Mouse (Mus musculus) right cerebral cortex, postnatal 36 days (tissue): ENCODE data around the gene Prkn.

Experiments used
- DNase-seq, 2 experiments: peaks; one replicate each; pipeline ENCODE4 v3.0.0; 2022; ENCODE audit warnings: low spot score in 2 of 2, mixed read lengths in 1 of 2

The Prkn gene

DNA sequence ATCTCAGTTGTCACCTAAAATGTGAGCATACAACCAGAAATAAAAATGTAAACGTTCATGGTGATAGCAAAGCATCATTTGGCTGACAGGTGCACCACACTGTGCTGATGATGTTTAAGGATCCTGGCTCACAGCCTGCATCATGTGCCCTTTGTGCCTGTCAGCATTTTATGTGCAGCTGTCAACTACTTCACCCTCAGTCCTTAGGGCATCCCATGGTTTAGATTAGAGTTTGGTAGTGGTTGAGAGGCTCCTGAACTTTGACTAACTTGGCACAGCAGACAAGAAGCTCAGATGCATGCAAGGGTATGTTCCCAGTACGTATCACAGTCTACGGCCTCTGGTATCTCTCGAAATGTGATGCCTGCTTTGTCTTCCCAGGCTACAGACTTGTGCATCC, 803.8 kb downstream of the Prkn start:
- DNase-seq: no peak

DNA sequence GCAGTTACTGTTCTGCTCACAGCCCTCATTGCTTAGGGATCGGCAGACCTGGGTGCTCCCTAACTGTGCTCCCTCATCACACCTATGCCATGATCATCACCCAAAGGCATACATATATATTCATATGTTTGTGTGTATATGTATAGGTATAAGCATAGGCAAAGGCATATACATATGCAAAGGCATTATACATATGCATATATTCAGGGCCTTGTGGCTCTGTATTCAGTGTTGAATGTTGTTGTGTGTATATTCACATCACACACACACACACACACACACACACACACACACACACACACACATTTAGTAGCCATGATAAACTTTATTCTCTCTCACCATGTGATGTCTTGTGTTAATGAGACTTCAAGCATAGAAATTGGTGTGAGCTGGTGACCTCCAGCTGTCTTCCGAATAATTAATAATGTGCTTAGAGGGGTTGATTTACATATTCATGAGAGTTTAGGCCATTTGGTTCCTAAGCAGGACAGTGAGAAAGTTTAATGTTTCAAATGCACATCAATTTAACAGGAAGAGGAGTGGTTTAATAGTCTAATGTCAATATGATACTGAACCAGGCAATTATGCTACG, 804.8 kb downstream of the Prkn start:
- DNase-seq: no peak

DNA sequence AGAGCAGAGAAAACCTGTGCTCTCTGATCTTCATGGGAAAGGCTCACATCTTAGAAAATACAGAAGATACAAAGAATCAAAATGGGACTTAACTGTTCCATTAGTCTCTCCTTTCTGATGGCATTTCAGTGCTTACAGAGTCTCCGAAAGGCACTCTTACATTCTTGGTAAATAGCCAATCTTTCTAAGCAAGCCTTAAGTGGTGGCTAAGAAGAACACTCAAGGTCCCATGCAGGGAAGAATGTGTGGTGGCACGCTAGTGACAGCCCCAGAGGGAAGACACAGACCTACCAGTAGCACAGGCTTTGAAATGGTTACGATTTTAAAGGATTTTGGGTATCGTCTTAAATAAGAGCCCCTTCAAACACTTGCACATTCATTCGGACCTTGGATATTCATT, 816.2 kb downstream of the Prkn start:
- DNase-seq: no peak

DNA sequence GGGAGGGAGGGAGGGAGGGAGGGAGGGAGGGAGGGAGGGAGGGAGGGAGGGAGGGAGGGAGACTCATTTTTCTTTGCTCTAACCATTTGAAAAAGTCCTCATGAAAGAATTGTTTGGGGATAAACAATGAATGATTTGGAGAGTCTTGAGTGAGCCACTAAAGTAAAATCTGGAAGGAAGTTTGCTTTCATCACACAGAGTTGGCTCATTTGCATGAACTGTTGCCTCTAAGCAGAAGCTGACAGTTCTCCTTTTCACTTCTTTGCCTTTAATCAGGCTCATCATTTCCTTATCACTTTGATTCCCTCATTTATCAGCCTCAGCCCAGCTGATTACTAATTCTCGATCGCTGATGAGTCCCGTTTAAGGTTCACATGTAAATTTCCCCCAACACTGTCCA, 816.7 kb downstream of the Prkn start:
- DNase-seq: no peak

DNA sequence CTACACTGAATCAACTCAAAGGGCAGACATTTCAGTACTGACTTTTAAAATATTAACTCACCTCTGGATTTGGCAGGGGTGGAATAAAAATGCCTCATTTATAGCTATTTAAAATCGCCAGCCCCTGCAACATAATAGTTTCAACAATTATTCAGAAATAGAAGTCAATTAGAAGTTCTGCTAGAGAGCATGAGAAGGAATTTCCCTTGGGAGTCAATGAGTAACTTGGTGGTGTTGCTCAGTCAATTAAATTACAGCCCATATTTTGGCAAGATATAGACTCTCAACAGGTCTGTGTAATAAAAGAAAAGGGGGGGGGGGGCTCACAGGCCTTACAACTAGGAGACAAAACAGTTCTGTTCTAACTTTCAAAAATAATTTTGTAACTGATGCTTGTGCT, 821.7 kb downstream of the Prkn start:
- DNase-seq: no peak

DNA sequence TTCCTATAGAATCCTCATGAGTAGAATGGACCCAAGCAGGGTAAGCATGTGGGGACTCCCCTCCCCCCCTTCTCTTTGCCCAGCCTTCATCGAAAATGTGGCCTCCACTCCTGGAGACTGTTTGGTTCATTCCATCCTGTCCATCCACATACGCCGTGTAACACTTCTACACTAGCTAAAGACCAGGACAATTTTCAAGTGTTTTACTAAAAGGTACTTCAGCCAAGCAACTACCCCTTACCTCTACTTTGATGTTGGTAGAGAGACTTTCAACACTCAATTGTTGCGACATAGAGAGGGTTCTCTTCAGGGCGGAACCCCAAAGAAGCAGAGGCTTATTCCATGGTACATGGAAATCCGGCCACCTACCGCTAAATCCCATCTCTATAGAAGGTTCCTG, 823.3 kb downstream of the Prkn start:
- DNase-seq: no peak

DNA sequence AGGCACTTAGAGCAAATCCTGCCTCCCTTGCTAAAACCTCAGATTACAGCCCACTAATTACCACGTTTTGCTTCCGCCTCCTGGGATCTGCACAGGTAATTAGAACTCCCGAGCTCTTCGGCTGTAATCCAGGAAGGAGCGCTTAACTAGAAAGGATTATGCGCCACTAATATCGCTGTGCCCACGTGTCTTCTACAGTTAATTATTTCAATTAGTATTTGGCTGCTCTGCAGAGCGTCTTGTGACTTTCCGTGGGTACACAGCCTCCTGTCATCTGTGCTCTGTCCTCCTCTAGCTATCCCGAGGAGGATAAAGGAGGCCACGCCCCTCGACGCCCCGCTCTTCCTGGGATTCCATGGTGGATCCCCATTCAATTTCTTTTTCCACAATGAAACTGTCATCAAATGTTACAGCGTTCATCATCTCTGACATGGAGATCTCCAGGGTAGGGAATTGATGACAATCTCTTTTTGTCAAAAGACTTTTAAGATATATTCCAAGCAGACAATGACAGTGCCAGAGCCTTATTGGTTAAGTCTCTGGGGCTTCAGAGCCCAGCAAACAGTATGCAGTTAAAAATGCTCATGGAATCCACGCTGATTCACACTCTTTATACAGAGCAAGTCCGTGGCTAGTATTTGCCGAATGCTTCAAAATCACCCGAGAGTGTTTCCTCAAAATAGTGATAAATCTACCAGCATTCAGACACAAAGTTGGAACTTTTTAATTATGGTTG, 824.6 kb downstream of the Prkn start:
- DNase-seq: no peak

DNA sequence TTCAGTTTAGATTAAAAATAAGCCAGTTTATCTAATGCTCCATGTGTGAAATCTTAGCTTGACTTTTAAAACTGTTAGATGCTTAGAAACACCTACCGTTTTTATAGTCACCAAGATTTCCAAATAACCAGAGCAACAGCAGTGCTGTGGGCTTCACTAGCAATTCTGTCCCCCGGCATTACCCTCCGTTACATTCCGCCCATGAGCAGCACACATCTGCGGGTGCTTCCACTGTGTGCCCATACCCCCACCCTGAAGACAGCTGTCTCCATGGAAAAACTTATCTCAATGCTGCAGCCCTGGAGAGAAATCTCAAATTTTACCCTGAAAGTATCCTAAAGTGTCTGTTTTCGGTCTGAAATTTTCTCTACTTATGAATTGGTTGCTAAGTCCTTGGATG, 839.5 kb downstream of the Prkn start:
- DNase-seq: peak in 1 of 2 experiments; percentile 11

DNA sequence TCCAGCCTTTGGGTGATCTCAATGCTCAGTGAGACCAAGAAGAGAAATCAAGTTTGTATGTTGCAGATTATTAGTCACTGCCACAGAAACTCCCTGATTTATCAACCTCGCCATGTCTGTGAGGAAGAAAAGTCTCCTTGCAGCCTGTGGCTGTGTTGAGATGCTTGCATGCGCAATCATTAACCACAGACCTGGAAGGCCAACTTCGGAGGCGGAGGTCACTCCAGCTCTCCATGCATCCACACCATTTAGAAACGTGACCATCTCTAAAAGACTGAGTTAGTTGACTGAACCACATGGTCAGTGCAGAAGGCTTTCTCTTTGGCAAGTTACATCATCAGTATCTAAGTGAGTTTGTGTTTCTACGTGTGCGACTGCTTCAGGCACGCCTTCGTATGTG, 840.3 kb downstream of the Prkn start:
- DNase-seq: no peak

DNA sequence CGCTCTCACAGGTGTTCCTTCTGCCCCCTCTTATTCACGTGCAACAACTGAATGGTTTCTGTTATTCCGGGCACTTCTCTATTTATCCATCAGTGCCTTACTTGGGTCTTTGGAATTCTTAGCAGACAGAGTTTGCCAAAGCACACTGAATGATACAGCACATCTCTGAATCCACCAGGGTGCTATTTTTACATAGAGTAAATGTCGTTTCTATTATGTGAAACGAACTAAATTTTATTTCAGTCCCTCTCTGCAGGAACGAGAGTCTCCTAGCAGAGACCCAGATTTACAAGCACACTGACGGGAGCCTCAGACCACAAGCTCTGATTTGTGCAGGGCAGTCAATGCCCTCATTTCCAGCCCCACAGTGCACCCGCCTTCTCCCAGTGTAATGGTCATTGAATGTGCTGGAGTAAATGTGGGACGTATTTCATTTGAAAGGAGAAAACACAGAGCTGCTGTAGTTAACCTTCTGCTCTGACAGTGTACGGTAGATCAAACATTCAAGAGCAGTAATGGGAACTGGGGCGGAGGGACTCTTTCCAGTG, 841.7 kb downstream of the Prkn start:
- DNase-seq: no peak

DNA sequence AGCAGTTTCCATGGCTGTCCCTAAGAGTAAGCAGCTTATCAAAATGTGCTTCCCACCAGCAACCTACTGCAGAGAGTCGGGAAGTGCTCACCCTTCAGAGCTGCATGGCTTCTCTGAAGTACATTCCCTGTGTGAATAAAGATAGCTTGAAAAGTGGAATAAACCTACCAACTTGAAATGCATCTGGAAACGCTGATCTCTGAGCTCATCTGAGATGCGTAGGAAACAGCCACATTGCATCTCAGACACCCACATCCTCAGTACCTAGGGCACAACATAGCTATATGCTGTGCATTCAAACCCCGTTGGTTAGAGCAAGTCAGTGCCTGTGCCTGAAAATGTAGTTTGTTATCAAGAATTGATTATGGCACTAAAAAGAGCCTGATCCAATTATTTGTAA, 864.8 kb downstream of the Prkn start:
- DNase-seq: peak in 1 of 2 experiments; percentile 15

DNA sequence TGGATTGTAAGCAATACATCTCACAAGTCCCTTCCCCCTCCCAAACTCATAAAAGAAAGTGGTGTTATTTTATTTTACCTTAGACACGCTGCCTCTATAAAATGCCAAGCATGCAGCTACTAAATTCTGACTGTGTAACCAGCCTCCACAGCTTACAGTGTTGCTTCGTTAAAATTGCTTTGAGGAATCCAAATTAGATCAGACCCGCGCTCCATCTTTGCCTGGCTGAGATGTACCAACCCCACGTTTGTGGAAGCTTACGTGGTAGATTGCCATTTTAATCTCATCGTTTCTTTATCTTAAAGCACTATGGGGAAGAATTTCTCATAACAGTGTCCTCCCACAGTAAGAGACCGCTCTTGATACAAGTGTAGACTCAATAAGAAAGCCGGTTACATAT, 865.6 kb downstream of the Prkn start:
- peak; percentile 16 to 45 for DNase-seq

DNA sequence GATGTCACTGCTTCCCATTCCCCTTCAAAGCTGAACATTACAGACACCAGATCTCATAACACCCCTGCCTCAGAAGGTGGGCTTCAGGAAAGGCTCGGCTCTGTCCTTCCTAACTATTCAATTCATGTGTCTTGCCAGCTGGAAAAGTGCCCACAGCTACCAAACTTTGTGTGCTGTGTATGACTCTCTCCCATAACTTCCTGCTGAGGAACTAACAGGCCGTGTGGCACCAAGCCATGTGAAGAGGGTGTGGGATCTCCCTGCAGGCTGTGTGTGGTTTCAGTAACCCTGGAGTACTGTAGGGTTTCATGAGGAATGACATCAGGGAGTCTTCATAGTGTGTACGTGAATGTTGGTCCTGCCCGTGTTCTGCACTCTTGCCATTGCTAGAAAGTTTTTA, 871.9 kb downstream of the Prkn start:
- no peak for DNase-seq

DNA sequence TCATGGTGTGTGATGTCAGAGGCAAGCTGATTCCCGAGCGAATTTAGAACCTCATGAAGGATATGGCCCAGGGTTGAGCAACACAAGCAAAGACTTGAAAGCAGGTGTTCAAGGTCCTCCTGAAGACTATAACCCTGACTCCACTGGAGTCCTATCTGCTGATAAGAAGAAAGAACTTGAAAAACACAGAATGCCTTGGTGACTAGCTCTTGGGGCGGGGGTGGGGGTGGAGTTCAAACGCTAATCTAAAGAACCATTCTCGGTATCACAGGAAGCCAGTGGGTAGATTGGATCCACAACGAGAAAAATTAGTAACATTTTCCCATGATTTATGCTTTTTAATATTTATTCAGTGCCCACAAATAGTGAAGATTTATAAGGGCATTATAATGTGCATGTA, 879.6 kb downstream of the Prkn start:
- DNase-seq: no peak

DNA sequence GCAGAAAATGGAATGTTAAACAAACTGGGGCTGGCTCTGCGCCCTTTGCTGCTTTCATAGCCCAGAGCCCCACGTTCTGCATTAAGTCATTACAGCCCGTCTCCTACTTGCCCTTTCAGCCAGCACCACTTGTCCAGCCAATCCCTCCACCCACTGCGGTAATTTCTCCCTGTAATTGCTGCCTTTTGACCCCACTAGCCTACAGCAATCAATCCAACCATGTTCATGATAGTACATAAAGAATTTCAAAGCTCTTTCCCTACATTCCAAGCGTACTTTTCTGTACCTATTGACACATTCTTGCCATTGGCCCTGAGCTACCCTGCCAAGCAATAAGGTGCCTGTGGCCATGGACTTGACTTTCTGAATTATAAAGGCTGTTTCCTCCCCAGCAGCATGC, 881.7 kb downstream of the Prkn start:
- no peak for DNase-seq

DNA sequence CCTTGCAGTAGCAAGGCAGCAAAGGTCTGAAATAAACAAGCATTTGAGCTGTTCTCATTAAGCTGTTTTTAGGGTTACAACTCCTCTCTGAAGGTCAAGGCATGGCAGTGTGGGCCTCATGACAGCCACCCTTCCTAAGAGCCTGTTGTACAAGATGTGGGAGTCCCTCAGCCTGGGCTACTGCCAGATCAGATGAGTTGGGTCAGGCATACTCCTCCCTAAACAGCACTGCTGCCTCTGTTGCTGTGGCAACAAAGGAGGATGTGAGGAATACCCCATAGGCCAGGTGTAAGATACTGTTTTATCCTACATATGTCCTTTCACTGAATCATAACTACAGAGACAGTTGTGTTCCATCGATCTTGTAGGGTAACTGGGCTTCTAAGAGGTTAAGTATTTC, 882.3 kb downstream of the Prkn start:
- DNase-seq: no peak

DNA sequence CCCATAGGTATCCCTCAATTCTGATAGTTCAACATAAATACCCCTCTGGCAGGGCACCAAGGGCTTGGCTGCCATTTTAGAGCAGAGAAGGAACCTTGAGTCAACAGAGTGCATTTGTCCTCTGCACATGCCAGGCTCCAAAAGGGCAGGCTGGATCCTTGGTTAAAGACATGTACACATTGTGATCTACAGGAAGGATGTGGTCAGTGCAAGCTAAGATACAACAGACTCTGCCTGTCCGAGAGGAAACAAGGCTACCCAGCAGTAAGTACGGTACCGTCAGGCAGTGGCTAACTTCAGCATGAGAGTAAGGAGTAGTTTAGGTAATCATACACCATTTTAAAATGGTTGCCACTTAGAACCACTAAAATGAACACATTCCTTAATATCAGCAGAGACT, 884.0 kb downstream of the Prkn start:
- no peak for DNase-seq

DNA sequence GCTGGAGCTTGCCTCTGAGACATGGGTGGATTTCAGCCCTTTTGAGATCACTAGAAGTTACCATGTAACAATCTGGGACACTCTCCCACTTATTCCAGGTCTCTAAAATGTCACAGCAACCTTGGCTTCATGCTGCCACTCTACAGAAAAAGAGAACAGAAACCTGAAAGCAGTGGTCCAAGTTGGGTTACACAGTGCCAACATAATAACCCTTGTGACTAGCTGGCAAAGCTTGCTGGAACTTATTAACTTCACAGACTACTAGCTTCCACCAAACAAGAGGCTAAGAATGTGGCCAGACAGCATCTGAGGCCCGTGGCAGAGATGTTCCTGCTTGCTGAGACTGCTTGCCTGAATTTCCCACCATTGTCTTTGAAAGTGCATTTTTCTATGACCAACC, 886.9 kb downstream of the Prkn start:
- DNase-seq: no peak

DNA sequence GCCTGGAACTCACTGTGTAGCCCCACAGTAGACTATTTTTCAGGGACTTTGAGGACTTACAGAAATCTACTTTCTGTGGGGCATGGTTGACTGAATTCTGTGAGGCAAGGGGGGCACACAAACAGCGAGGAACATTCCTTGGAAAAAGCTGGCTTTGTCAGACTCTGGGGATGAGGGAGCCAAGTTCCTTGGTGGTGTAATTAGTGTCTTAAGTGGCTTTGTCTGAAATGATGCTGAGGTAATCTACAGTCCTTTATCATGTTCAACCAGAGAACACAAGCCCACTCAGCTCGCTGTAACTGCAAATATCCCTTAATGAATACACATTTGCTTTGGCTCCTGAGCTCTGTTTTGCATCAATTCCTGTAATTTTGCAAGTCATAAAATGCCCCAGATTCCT, 888.1 kb downstream of the Prkn start:
- DNase-seq: no peak

DNA sequence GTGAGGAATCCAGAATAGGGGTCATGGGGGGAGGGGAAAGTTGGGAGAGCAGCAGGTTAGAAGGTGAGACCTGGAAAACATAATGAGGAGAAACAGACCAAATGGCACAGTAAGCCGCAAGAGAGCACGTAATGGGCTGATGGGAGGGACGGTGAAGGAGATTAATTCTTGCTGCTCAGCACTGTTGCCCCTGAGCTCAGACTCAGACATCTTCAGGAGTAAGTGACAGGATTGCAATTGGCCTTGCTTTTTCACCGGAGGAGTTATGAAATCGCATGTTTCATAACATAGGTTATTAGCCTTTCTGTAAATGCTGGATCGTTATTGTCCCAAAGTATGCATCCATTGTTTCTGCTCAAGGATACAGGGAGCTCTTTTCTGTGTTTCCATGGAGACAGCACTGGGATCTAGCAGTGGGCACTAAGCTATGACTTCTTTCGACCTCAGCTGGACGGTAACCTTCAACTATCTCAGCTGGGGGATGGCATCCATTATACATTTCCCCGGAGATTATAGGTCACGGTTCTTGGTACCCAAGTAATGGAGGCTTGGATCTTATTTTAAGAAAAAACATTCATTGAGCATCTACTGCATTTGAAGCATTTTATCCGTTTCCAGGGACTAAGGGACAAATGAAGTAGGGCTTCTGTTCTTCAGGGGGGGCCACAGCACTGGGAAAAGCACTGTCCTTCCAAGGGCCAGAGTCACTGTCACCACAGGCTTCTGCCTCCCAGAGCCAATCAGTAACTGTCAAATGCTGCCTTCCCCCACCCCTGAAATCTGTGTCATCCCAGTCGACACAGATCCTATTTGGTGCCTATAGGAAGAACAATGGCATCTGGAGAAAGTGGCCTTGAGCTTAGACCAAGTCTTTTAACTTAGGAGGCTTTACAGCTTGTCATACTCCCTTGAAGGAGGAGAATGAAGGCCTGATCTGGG, 890.7 kb downstream of the Prkn start:
- DNase-seq: no peak

DNA sequence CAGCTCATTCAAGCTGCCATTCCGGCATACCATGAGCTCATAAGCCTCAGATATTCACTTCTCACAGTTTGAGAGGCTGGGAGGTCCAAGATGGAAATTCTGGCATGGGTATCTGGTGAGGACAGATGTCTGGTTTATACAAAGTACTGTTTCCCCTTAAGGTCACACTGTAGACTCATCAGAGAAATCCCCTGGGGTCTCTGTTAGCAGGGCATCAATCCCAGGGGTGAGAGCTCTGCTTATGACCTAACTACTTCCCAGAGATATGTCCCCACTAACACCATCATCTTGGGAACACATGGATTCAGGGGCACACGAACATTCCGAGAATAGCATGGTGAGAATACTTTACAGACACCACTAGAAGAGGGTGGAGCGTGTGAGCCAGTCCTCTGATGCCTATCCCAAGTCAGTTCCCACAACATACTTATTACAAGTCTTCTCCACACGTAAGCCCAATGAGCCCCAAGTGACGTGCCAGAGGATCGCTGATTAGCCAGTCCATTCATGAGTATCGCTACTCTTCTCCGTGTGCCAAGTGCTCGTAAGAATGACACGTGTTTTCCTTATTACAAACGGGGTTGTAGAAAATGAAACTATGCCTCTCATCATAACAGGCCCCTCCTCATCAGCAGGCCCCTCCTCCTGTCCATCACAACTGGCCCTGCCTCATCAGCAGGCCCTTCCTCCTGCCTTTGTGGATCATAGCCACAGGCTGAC, 895.1 kb downstream of the Prkn start:
- DNase-seq: no peak

DNA sequence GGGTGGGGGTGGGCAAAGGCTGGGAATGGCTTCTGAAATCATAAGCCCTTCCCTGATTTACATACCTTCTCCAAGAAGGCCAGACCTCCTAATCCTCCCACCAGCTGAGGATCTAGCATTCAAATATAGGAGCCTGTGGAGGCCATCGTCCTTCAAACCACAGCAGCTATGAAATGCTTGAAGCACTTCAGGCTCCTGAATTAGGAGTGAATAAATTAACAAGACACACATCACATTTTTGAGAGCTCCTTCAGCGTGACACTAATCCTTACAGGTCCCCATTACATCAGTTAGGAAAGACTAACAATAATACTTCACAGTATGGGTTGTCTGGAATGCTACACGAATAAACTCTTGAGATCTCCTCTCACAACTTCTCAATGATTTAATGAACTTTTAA, 896.3 kb downstream of the Prkn start:
- no peak for DNase-seq
